Mouse (Mus musculus) megakaryocyte, adult 5-6 weeks (primary cell): ENCODE measurements around the gene Omp. TPM values are rescaled to one million over a fixed set of nuclear protein-coding genes. Genes with fewer than 3 reads are reported as not detected.

Experiments used
- ATAC-seq: 2 replicates; pipeline ENCODE4 v1.8.0; 2016; ENCODE audit warnings: mild to moderate bottlenecking, inconsistent platforms; ENCODE audit not compliant: poor library complexity, severe bottlenecking
- total RNA-seq, 2 experiments: library from RNA; stranded (forward) in 1 of 2; stranded (reverse) in 1 of 2; fragments of 153-499, 151-499 nt in 1 of 2; fragments of 221-1000, 200-1000 nt in 1 of 2; gene quantifications; 2 replicates each; pipeline versions ENCODE4 v1.2.3 to v1.2.4; 2015 to 2017

Gene Omp
- total RNA-seq, 2 experiments from 2014 or later, result not detected

- no peak for ATAC-seq
These were observed 40.5 kb downstream of the Omp start for GRCm38 (mm10) chr7:98104481-98105435.

- ATAC-seq, result no peak
These were observed 41.4 kb downstream of the Omp start for GRCm38 (mm10) chr7:98103942-98104292.

- peak; percentile 84 for ATAC-seq
These were observed 42.0 kb downstream of the Omp start for GRCm38 (mm10) chr7:98103002-98103941.

- ATAC-seq, result no peak
These were observed 42.8 kb downstream of the Omp start for GRCm38 (mm10) chr7:98102488-98102887.

GRCm38 (mm10) chr7:98097557-98097956 lies 47.7 kb downstream of the Omp start:
- no peak for ATAC-seq

- peak; percentile 35; the same call in 1 of the 2 replicates for ATAC-seq
These were observed 49.5 kb downstream of the Omp start for GRCm38 (mm10) chr7:98095852-98096251.

Other genes starting within 250 kb of the Omp start
- gene Gdpd4, start 225.5 kb downstream of the Omp start, total RNA-seq (2015), result not detected in 2 replicates
- not detected in 2 replicates for gene Gdpd4, start 225.5 kb downstream of the Omp start, total RNA-seq (2017)
- gene Myo7a, start 26.0 kb downstream of the Omp start, total RNA-seq (2015), result 7.3 and 8.4 TPM in 2 replicates
- 12.7 and 13.9 TPM in 2 replicates for gene Myo7a, start 26.0 kb downstream of the Omp start, total RNA-seq (2017)
- gene Capn5, start 32.8 kb upstream of the Omp start, total RNA-seq (2015), result 1.1 TPM in 2 replicates
- gene Capn5, start 32.8 kb upstream of the Omp start, total RNA-seq (2017), result 0.73 and 0.89 TPM in 2 replicates
- 0.11 and 0.38 TPM in 2 replicates for gene B3gnt6, start 54.0 kb upstream of the Omp start, total RNA-seq (2015)
- gene B3gnt6, start 54.0 kb upstream of the Omp start, total RNA-seq (2017), result 0.28 and 0.59 TPM in 2 replicates
- gene Acer3, start 175.7 kb upstream of the Omp start, total RNA-seq (2015), result 98.2 and 107 TPM in 2 replicates
- gene Acer3, start 175.7 kb upstream of the Omp start, total RNA-seq (2017), result 84.2 and 85.4 TPM in 2 replicates
- not detected in 2 replicates for gene Tsku, start 215.8 kb upstream of the Omp start, total RNA-seq (2015)
- 0.07 and 0.37 TPM in 2 replicates for gene Tsku, start 215.8 kb upstream of the Omp start, total RNA-seq (2017)